Mouse (Mus musculus): Measurements from ENCODE around the gene Olfr615. TPM values are rescaled to one million over a fixed set of nuclear protein-coding genes. Genes with fewer than 3 reads are reported as not detected.
"Not testable (repeated sequence)": the region's sequence is repeated elsewhere in the genome, so short reads cannot be mapped to it uniquely, and the experiment has no call there.

The Olfr615 gene
- total RNA-seq (2015; ENCODE audit: low replicate concordance) (not detected in 2 replicates), total RNA-seq (2017; ENCODE audit: low replicate concordance) (not detected in 2 replicates)

DNA sequence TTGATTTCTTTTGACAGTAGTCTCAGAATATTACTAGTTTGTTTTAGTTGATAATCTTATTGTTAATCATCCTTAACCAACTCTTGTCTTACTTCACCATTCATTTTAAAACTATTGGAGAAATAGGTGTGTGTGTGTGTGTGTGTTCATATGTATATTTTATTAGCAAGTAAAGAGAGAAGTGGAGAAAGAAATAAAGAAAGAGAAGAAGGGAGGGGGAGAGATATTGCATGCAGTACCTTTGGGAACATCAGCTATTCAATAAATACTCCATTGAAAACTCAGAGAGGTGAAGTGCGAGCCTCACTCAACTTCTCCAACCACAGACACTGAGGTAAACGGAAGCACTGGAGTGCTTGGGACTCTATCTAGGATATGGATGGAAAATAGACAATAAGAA is at the start of gene Olfr615:
Olfr615 (plus strand) TSS at position 301 of the 400 bp plus-strand sequence.
- no peak for ATAC-seq (replicated peaks; ENCODE audit: low FRiP score, poor library complexity, severe bottlenecking)

DNA sequence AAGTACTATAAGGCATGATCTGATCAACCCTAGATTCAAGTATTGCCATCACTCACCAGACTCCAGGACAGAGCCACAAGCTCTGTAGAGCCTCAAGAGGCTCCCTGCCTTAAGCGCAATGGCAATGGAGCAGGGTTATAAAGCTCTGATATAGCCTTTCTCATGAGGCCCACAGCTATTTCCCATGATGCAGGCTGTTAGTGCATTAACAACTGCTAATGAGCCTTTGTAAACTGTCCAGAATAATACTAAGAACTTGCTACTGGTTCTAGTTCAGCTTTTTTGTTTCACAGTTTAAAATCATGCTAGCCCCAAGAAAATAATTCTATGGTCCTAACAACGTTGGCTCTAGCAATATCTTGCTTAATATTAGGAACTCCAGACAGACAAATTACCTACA is 43.9 kb upstream of the Olfr615 start, which contains the start of gene Olfr610:
Olfr610 (minus strand) TSS at position 101 of the 400 bp plus-strand sequence.
- ATAC-seq (replicated peaks; ENCODE audit: low FRiP score, poor library complexity, severe bottlenecking): no peak

DNA sequence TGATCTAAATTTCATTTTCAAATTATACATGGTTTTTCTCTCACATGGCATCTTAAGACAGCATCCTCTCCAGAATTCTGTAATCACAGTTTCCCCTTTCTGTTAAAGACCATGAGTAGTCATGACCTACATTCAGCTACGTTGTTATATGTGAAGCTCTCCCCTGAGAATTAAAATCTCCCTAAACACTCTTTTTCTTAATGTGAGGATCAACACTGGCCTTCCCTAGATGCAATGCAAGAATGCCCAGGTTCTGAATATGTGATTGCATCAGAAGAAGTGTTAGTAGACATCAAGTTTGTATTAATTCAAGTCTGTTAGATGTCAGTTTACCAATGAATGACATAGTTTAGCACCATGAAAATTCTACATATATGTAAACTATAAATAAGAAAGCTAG is 35.1 kb upstream of the Olfr615 start, which contains the start of gene Olfr611:
Olfr611 (minus strand) TSS at position 101 of the 400 bp plus-strand sequence.
- not testable (repeated sequence) for ATAC-seq (replicated peaks; ENCODE audit: low FRiP score, poor library complexity, severe bottlenecking)

DNA sequence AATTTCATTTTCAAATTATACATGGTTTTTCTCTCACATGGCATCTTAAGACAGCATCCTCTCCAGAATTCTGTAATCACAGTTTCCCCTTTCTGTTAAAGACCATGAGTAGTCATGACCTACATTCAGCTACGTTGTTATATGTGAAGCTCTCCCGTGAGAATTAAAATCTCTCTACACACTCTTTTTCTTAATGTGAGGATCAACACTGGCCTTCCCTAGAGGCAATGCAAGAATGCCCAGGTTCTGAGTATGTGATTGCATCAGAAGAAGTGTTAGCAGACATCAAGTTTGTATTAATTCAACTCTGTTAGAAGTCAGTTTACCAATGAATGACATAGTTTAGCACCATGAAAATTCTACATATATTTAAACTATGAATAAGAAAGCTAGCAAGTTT is 13.3 kb upstream of the Olfr615 start, which contains the start of gene Olfr612:
Olfr612 (minus strand) TSS at position 101 of the 400 bp plus-strand sequence.
- ATAC-seq (replicated peaks; ENCODE audit: low FRiP score, poor library complexity, severe bottlenecking): not testable (repeated sequence)

DNA sequence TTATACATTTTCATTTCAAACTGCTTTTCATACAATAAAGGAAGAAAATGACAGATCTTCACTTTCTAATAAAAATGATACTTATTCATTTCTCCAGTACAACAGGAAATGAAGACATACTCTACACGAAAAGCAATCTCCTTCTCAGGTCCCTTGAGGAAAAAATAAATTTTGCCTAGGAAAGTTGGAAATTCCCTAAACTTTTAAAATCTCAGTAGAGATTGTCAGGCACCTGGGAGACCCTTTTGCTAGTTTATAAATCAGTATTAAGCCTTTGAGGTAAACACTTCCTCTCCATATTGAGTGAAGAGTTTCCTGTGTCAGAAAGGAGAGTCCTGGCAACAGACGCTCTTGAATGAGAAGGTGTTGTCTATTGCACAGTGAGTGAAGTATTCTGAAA is 8.1 kb upstream of the Olfr615 start, which contains the start of gene Olfr613:
Olfr613 (plus strand) TSS at position 301 of the 400 bp plus-strand sequence.
- ATAC-seq (replicated peaks; ENCODE audit: low FRiP score, poor library complexity, severe bottlenecking): no peak

DNA sequence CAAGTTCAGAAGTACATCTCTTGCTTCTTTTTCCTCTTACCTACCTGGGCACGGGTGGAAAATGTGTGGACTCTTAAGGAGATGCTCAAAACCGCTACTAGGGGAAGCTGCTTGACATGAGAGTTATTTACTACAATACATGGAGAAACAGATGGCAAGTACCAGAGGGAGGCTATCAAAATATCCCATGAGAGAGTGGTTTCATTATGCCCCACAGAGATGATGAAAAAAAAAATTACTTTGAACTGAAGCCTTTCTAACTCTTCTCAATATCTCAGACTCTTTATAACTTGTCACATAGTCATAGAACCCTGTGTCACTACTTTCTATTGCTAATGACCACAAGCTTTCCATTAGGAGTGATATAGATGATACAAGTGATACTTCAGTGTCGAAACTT is 13.2 kb downstream of the Olfr615 start, which contains the start of gene Olfr616:
Olfr616 (minus strand) TSS at position 101 of the 400 bp plus-strand sequence.
- ATAC-seq (replicated peaks; ENCODE audit: low FRiP score, poor library complexity, severe bottlenecking): no peak

DNA sequence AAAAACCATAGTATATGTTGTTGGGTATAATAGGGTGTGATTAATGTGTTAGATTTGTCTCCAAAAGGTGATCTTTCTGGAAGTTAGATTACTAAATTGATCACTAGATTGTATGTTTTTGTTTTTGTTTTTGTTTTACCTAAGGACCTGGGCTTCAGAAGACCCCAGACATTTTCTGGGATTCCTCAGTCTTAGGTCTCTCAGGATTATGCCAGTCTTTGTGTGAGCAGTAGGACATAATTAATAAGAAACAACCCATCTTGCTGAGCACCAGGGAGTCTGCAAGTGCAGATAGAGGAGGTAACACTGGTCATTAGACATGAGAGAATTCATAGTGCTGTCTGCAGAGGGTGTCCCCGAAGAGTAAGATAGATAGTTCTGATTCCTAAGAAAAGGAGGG is 16.9 kb downstream of the Olfr615 start, which contains the start of gene Olfr617:
Olfr617 (plus strand) TSS at position 301 of the 400 bp plus-strand sequence.
- no peak for ATAC-seq (replicated peaks; ENCODE audit: low FRiP score, poor library complexity, severe bottlenecking)

DNA sequence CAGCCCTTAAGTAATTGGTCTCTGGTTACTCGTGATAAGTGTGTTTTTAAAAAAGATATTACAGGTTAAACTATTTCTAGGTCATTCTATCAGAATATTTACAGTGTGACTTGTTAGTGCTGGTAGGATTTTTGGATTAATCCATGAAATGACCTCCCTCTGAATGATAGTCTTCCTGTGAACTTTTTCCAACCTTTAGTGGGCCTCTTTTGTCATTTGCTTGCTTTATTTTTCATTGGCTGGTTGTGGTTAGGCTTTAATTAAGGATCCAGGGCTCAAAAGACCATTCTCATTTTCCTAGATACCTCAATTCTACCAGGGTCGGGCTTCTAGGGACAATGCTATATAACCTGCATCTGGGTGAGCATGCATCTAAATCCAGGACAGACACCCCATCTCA is 33.9 kb downstream of the Olfr615 start, which contains the start of gene Olfr618:
Olfr618 (plus strand) TSS at position 301 of the 400 bp plus-strand sequence.
- no peak for ATAC-seq (replicated peaks; ENCODE audit: low FRiP score, poor library complexity, severe bottlenecking)

DNA sequence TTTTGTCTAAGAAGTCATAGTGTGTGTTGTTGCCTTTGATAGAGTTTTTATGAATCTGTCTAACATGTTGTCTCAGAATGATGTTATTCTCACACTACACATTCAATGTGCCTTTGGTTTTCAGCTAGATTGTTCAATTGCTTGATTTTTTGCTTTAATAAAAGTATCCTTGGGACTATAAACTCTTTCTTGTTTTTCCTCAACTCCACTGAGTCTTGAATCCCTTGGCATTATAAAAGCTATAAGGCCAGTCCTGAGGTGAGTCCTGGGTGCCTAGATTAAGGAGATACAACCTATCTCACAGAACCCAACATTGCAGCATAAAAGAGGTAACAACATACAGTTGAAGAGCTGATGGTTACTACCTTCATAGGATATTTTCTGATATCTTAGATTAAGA is 44.4 kb downstream of the Olfr615 start, which contains the start of gene Olfr619:
Olfr619 (plus strand) TSS at position 301 of the 400 bp plus-strand sequence.
- no peak for ATAC-seq (replicated peaks; ENCODE audit: low FRiP score, poor library complexity, severe bottlenecking)

DNA sequence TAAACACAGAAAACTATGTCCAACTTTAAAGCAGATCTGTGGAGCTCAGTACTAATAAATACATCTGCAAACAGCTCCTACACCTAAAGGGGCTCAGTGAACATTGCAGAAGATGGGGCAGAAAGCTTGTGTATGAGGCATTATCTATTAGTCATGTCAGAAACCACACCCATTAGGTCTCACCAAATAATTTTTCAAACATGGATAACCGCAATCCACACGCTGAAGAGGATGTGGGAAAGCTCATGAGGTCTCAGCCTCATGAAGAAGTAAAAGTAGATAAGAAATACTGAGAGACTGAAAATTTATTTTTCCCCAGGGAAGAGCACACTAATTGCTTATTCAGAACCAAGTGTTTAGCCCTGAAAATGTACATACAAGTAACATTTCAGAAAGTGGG is 51.5 kb downstream of the Olfr615 start:
- ATAC-seq (replicated peaks; ENCODE audit: low FRiP score, poor library complexity, severe bottlenecking): no peak

DNA sequence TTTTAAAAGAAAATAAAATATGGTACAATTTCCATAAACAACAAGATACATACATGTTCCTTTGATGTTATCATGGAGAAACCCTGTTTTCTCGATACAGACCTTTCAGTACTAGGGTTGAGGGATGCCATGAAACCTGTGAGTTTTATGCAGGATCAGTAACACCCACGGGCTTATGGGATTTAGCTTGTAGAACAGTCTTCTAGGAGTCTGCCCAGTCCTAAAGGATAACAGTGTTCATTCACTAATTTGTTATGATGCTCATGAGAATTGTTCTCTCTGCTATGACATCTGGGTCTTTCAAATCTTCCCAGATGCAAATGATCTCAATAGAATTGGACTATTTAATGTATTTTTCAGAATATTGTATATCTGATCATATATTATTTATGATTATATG is 56.6 kb downstream of the Olfr615 start, which contains the start of gene Olfr620:
Olfr620 (minus strand) TSS at position 101 of the 400 bp plus-strand sequence.
- no peak for ATAC-seq (replicated peaks; ENCODE audit: low FRiP score, poor library complexity, severe bottlenecking)

Other genes starting within 250 kb of the Olfr615 start
Only the 30 nearest of the 32 such genes appear.
- not detected in 2 replicates for gene Olfr598, start 232.5 kb upstream of the Olfr615 start, total RNA-seq (2015; ENCODE audit: low replicate concordance)
- 1.0 TPM in 1 of 2 replicates, not detected in the other for gene Olfr598, start 232.5 kb upstream of the Olfr615 start, total RNA-seq (2017; ENCODE audit: low replicate concordance)
- gene Olfr599, start 220.2 kb upstream of the Olfr615 start, total RNA-seq (2015; ENCODE audit: low replicate concordance): not detected in 2 replicates
- not detected in 2 replicates for gene Olfr599, start 220.2 kb upstream of the Olfr615 start, total RNA-seq (2017; ENCODE audit: low replicate concordance)
- gene Olfr600, start 206.4 kb upstream of the Olfr615 start, total RNA-seq (2015; ENCODE audit: low replicate concordance): not detected in 2 replicates
- not detected in 2 replicates for gene Olfr600, start 206.4 kb upstream of the Olfr615 start, total RNA-seq (2017; ENCODE audit: low replicate concordance)
- not detected in 2 replicates for gene Olfr601, start 193.4 kb upstream of the Olfr615 start, total RNA-seq (2015; ENCODE audit: low replicate concordance)
- not detected in 2 replicates for gene Olfr601, start 193.4 kb upstream of the Olfr615 start, total RNA-seq (2017; ENCODE audit: low replicate concordance)
- not detected in 2 replicates for gene Olfr603, start 169.9 kb upstream of the Olfr615 start, total RNA-seq (2015; ENCODE audit: low replicate concordance)
- gene Olfr603, start 169.9 kb upstream of the Olfr615 start, total RNA-seq (2017; ENCODE audit: low replicate concordance): not detected in 2 replicates
- gene Usp17lc, start 141.0 kb upstream of the Olfr615 start, total RNA-seq (2015; ENCODE audit: low replicate concordance): not detected in 2 replicates
- not detected in 2 replicates for gene Usp17lc, start 141.0 kb upstream of the Olfr615 start, total RNA-seq (2017; ENCODE audit: low replicate concordance)
- not detected in 2 replicates for gene Olfr605, start 110.6 kb upstream of the Olfr615 start, total RNA-seq (2015; ENCODE audit: low replicate concordance)
- not detected in 2 replicates for gene Olfr605, start 110.6 kb upstream of the Olfr615 start, total RNA-seq (2017; ENCODE audit: low replicate concordance)
- gene Olfr606, start 107.0 kb upstream of the Olfr615 start, total RNA-seq (2015; ENCODE audit: low replicate concordance): not detected in 2 replicates
- not detected in 2 replicates for gene Olfr606, start 107.0 kb upstream of the Olfr615 start, total RNA-seq (2017; ENCODE audit: low replicate concordance)
- not detected in 2 replicates for gene Olfr607, start 91.9 kb upstream of the Olfr615 start, total RNA-seq (2015; ENCODE audit: low replicate concordance)
- gene Olfr607, start 91.9 kb upstream of the Olfr615 start, total RNA-seq (2017; ENCODE audit: low replicate concordance): not detected in 2 replicates
- gene Olfr608, start 86.2 kb upstream of the Olfr615 start, total RNA-seq (2015; ENCODE audit: low replicate concordance): not detected in 2 replicates
- gene Olfr608, start 86.2 kb upstream of the Olfr615 start, total RNA-seq (2017; ENCODE audit: low replicate concordance): not detected in 2 replicates
- gene Olfr609, start 58.0 kb upstream of the Olfr615 start, total RNA-seq (2015; ENCODE audit: low replicate concordance): not detected in 2 replicates
- gene Olfr609, start 58.0 kb upstream of the Olfr615 start, total RNA-seq (2017; ENCODE audit: low replicate concordance): not detected in 2 replicates
- gene Olfr610, start 44.0 kb upstream of the Olfr615 start, total RNA-seq (2015; ENCODE audit: low replicate concordance): not detected in 2 replicates
- gene Olfr610, start 44.0 kb upstream of the Olfr615 start, total RNA-seq (2017; ENCODE audit: low replicate concordance): not detected in 2 replicates
- gene Olfr611, start 35.2 kb upstream of the Olfr615 start, total RNA-seq (2015; ENCODE audit: low replicate concordance): not detected in 2 replicates
- gene Olfr611, start 35.2 kb upstream of the Olfr615 start, total RNA-seq (2017; ENCODE audit: low replicate concordance): not detected in 2 replicates
- gene Olfr612, start 13.4 kb upstream of the Olfr615 start, total RNA-seq (2015; ENCODE audit: low replicate concordance): not detected in 2 replicates
- gene Olfr612, start 13.4 kb upstream of the Olfr615 start, total RNA-seq (2017; ENCODE audit: low replicate concordance): not detected in 2 replicates
- not detected in 2 replicates for gene Olfr613, start 8.0 kb upstream of the Olfr615 start, total RNA-seq (2015; ENCODE audit: low replicate concordance)
- gene Olfr613, start 8.0 kb upstream of the Olfr615 start, total RNA-seq (2017; ENCODE audit: low replicate concordance): not detected in 2 replicates
- not detected in 2 replicates for gene Olfr616, start 13.1 kb downstream of the Olfr615 start, total RNA-seq (2015; ENCODE audit: low replicate concordance)
- not detected in 2 replicates for gene Olfr616, start 13.1 kb downstream of the Olfr615 start, total RNA-seq (2017; ENCODE audit: low replicate concordance)
- gene Olfr617, start 17.0 kb downstream of the Olfr615 start, total RNA-seq (2015; ENCODE audit: low replicate concordance): not detected in 2 replicates
- gene Olfr617, start 17.0 kb downstream of the Olfr615 start, total RNA-seq (2017; ENCODE audit: low replicate concordance): not detected in 2 replicates
- not detected in 2 replicates for gene Olfr618, start 34.0 kb downstream of the Olfr615 start, total RNA-seq (2015; ENCODE audit: low replicate concordance)
- gene Olfr618, start 34.0 kb downstream of the Olfr615 start, total RNA-seq (2017; ENCODE audit: low replicate concordance): not detected in 2 replicates
- not detected in 2 replicates for gene Olfr619, start 44.5 kb downstream of the Olfr615 start, total RNA-seq (2015; ENCODE audit: low replicate concordance)
- not detected in 2 replicates for gene Olfr619, start 44.5 kb downstream of the Olfr615 start, total RNA-seq (2017; ENCODE audit: low replicate concordance)
- not detected in 2 replicates for gene Olfr620, start 56.5 kb downstream of the Olfr615 start, total RNA-seq (2015; ENCODE audit: low replicate concordance)
- gene Olfr620, start 56.5 kb downstream of the Olfr615 start, total RNA-seq (2017; ENCODE audit: low replicate concordance): not detected in 2 replicates
- gene Olfr622, start 86.6 kb downstream of the Olfr615 start, total RNA-seq (2015; ENCODE audit: low replicate concordance): not detected in 2 replicates
- gene Olfr622, start 86.6 kb downstream of the Olfr615 start, total RNA-seq (2017; ENCODE audit: low replicate concordance): not detected in 2 replicates
- not detected in 2 replicates for gene Olfr623, start 107.6 kb downstream of the Olfr615 start, total RNA-seq (2015; ENCODE audit: low replicate concordance)
- gene Olfr623, start 107.6 kb downstream of the Olfr615 start, total RNA-seq (2017; ENCODE audit: low replicate concordance): not detected in 2 replicates
- not detected in 2 replicates for gene Olfr624, start 115.1 kb downstream of the Olfr615 start, total RNA-seq (2015; ENCODE audit: low replicate concordance)
- gene Olfr624, start 115.1 kb downstream of the Olfr615 start, total RNA-seq (2017; ENCODE audit: low replicate concordance): under 0.01 and 0.13 TPM in 2 replicates
- not detected in 2 replicates for gene Olfr625-ps1, start 126.6 kb downstream of the Olfr615 start, total RNA-seq (2015; ENCODE audit: low replicate concordance)
- not detected in 2 replicates for gene Olfr625-ps1, start 126.6 kb downstream of the Olfr615 start, total RNA-seq (2017; ENCODE audit: low replicate concordance)
- not detected in 2 replicates for gene Olfr243, start 158.6 kb downstream of the Olfr615 start, total RNA-seq (2015; ENCODE audit: low replicate concordance)
- gene Olfr243, start 158.6 kb downstream of the Olfr615 start, total RNA-seq (2017; ENCODE audit: low replicate concordance): not detected in 2 replicates
- gene Olfr628, start 174.3 kb downstream of the Olfr615 start, total RNA-seq (2015; ENCODE audit: low replicate concordance): not detected in 2 replicates
- not detected in 2 replicates for gene Olfr628, start 174.3 kb downstream of the Olfr615 start, total RNA-seq (2017; ENCODE audit: low replicate concordance)
- not detected in 2 replicates for gene Olfr629, start 188.9 kb downstream of the Olfr615 start, total RNA-seq (2015; ENCODE audit: low replicate concordance)
- not detected in 2 replicates for gene Olfr629, start 188.9 kb downstream of the Olfr615 start, total RNA-seq (2017; ENCODE audit: low replicate concordance)
- not detected in 2 replicates for gene Olfr630, start 201.3 kb downstream of the Olfr615 start, total RNA-seq (2015; ENCODE audit: low replicate concordance)
- not detected in 2 replicates for gene Olfr630, start 201.3 kb downstream of the Olfr615 start, total RNA-seq (2017; ENCODE audit: low replicate concordance)
- 0.84 and 2.5 TPM in 2 replicates for gene Olfr69, start 215.5 kb downstream of the Olfr615 start, total RNA-seq (2015; ENCODE audit: low replicate concordance)
- 1.7 TPM in 1 of 2 replicates, not detected in the other for gene Olfr69, start 215.5 kb downstream of the Olfr615 start, total RNA-seq (2017; ENCODE audit: low replicate concordance)
- 2.9 TPM in 1 of 2 replicates, not detected in the other for gene Olfr68, start 223.6 kb downstream of the Olfr615 start, total RNA-seq (2015; ENCODE audit: low replicate concordance)
- gene Olfr68, start 223.6 kb downstream of the Olfr615 start, total RNA-seq (2017; ENCODE audit: low replicate concordance): 0.83 and 2.8 TPM in 2 replicates

Measured in erythroid progenitor cell, adult 5-6 weeks (primary cell).